8 mouse cellular contexts compared by ENCODE assay signal in the genomic region with DNA sequence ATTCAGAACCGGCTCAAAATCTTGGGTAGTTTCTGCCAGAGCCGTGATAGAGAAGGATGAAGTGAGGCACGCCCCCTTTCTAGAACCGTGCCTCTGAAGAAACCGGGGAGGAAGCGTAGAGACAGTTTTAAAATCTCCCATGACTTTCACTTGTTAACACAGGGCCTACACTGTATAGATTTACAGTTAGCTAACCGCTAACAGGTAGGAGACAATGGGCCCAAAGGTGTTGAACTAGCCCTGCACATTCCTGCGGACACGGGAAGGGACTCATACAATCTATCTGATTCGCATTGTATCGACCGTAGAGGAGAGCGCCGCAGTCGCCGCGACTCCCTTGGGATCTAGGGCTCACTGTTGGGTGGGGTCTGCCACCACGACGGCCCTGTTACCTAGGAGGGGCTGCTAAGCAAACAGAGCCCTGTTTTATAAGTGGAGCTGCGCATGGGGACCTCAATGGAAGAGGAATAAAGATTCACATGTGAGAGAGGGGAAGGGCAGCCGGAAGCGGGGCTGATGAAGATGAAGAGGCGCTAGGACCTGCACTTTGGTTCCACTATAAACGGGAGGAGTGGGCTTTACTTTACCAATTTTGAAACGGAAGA.
DNase-seq lines count a peak whose midpoint lies in the region; ATAC-seq and TF ChIP-seq lines count a peak whose summit lies in the region.
"Had no signal": no experiment of that assay in that cellular context is flagged by ENCODE, and none has a peak within 500 bp of the region (broad histone marks: within the 10 kb centered on the region; RNA-seq: fewer than 3 reads in every experiment).

No protein-coding gene starts in this region.

- H3K36me3 ChIP-seq in limb, embryonic 12.5 days: no peaks in the 10 kb centered on the region
- H3K36me3 ChIP-seq in limb, embryonic 10.5 days: no peaks in the 10 kb centered on the region
- H3K36me3 ChIP-seq in hindbrain, embryonic 15.5 days: no peaks in the 10 kb centered on the region

- no peak for ATAC-seq in limb, embryonic 12.5 days (ENCODE audit: insufficient number of reproducible peaks, insufficient read depth, low FRiP score, low TSS enrichment, low read depth)
- ATAC-seq in hindbrain, embryonic 15.5 days (ENCODE audit: low FRiP score, low read depth): no peak
- ATAC-seq in monocyte, adult 5-6 weeks (replicated peaks; ENCODE audit: insufficient number of reproducible peaks, low FRiP score, low TSS enrichment, poor library complexity, severe bottlenecking): 0 out of 2 replicates have a peak, but pooled peaks have one; percentile 6

- no peaks in the 10 kb centered on the region for H3K27me3 ChIP-seq in limb, embryonic 12.5 days
- H3K27me3 ChIP-seq in limb, embryonic 10.5 days (ENCODE audit: low read depth, poor library complexity, severe bottlenecking): peaks cover 4% of the 10 kb centered on the region; the same call in 1 of the 2 replicates
- H3K27me3 ChIP-seq in hindbrain, embryonic 15.5 days: no peaks in the 10 kb centered on the region

- H3K4me2 ChIP-seq in limb, embryonic 12.5 days: peak overlapping the region; percentile 37
- H3K4me2 ChIP-seq in hindbrain, embryonic 15.5 days: peak overlapping the region; percentile 19

- TF ChIP-seq CTCF in bone marrow macrophage, adult 2 months (IDR thresholded peaks at IDR 0.05; ENCODE audit: low read depth, low read length): no peak

- WGBS in limb, embryonic 12.5 days: 65% methylated on average over 25 of the region's 25 CpGs
- WGBS in limb, embryonic 10.5 days: 61% methylated on average over 25 of the region's 25 CpGs
- WGBS in hindbrain, embryonic 15.5 days: 61% methylated on average over 25 of the region's 25 CpGs

- H3K9ac ChIP-seq in limb, embryonic 12.5 days (replicated peaks): no peak overlapping the region
- H3K9ac ChIP-seq in hindbrain, embryonic 15.5 days: no peak overlapping the region

- 0 out of 2 replicates have a peak, but pooled peaks cover 3% of the 10 kb centered on the region for H3K4me1 ChIP-seq in limb, embryonic 12.5 days (replicated peaks)
- H3K4me1 ChIP-seq in limb, embryonic 10.5 days: peaks cover 8% of the 10 kb centered on the region
- peaks cover 27% of the 10 kb centered on the region for H3K4me1 ChIP-seq in bone marrow macrophage, adult 2 months (ENCODE audit: control insufficient read depth, insufficient read depth, low read length)
- H3K4me1 ChIP-seq in hindbrain, embryonic 15.5 days (replicated peaks): no peaks in the 10 kb centered on the region

- DNase-seq in limb, embryonic 10.5 days (ENCODE audit: low spot score): no peak
- no peak for DNase-seq in cerebellum, adult 9-11 months
- DNase-seq in frontal cortex, postnatal 25 days (ENCODE audit: low spot score in 2 of 2): no peak

- H3K4me3 ChIP-seq in limb, embryonic 12.5 days (replicated peaks): no peak overlapping the region
- no peak overlapping the region for H3K4me3 ChIP-seq in limb, embryonic 10.5 days
- peak overlapping the region; percentile 49 for H3K4me3 ChIP-seq in bone marrow macrophage, adult 2 months (ENCODE audit: insufficient read depth, low read length)
- no peak overlapping the region for H3K4me3 ChIP-seq in hindbrain, embryonic 15.5 days

- no peaks in the 10 kb centered on the region for H3K9me3 ChIP-seq in limb, embryonic 12.5 days
- H3K9me3 ChIP-seq in limb, embryonic 10.5 days (replicated peaks): no peaks in the 10 kb centered on the region
- no peaks in the 10 kb centered on the region for H3K9me3 ChIP-seq in hindbrain, embryonic 15.5 days

- no peak overlapping the region for H3K27ac ChIP-seq in limb, embryonic 12.5 days
- H3K27ac ChIP-seq in limb, embryonic 10.5 days: no peak overlapping the region
- H3K27ac ChIP-seq in bone marrow macrophage, adult 2 months (ENCODE audit: insufficient read depth, low read depth, low read length): peak overlapping the region; percentile 68
- H3K27ac ChIP-seq in hindbrain, embryonic 15.5 days (replicated peaks): no peak overlapping the region
- H3K27ac ChIP-seq: kidney, postnatal 0 days had no signal

- TF ChIP-seq POLR2A in bone marrow macrophage, adult 2 months (IDR thresholded peaks at IDR 0.05; ENCODE audit: borderline replicate concordance, low read depth, low read length): no peak
